Mouse (Mus musculus) left cerebral cortex, adult 11 months (tissue): ENCODE data around the gene Rtn4rl2.
A peak's percentile ranks its signal among the peaks of the same experiment; 100 is the strongest.

Experiments
- DNase-seq: peaks from one replicate; pipeline ENCODE4 v3.0.0; 2022; ENCODE audit warnings: low spot score

The Rtn4rl2 gene

GRCm38 (mm10) chr2:84884611-84885010 is 1.9 kb downstream of the Rtn4rl2 start:
- DNase-seq: no peak

GRCm38 (mm10) chr2:84883942-84884341 is 2.6 kb downstream of the Rtn4rl2 start:
- DNase-seq: no peak

GRCm38 (mm10) chr2:84883530-84883929 is 3.0 kb downstream of the Rtn4rl2 start:
- no peak for DNase-seq

DNA sequence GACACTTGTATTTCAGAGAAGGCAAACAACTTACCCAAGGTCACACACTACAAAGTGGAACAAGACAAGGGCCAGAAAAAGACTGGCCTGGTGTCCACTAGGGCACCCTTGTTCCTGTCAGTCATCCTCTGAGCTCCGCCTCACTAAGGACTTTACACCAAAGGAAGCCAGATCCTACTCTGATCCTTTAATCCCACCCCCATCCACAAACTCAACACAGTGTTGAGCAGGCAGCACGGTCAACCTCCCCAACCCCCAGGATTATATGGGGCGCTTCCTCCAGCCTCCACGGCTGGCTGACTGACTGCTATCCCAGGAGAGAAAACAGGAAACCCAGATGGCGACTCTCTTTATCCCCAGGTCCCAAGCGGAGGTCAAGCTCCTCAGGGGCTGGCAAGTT is 3.4 kb downstream of the Rtn4rl2 start:
- no peak for DNase-seq

GRCm38 (mm10) chr2:84882606-84883005 is 3.9 kb downstream of the Rtn4rl2 start:
- DNase-seq: peak; percentile 65

GRCm38 (mm10) chr2:84880590-84880989 is 5.9 kb downstream of the Rtn4rl2 start:
- DNase-seq: no peak

- DNase-seq: no peak
These were observed 10.7 kb downstream of the Rtn4rl2 start for GRCm38 (mm10) chr2:84875842-84876241.

DNA sequence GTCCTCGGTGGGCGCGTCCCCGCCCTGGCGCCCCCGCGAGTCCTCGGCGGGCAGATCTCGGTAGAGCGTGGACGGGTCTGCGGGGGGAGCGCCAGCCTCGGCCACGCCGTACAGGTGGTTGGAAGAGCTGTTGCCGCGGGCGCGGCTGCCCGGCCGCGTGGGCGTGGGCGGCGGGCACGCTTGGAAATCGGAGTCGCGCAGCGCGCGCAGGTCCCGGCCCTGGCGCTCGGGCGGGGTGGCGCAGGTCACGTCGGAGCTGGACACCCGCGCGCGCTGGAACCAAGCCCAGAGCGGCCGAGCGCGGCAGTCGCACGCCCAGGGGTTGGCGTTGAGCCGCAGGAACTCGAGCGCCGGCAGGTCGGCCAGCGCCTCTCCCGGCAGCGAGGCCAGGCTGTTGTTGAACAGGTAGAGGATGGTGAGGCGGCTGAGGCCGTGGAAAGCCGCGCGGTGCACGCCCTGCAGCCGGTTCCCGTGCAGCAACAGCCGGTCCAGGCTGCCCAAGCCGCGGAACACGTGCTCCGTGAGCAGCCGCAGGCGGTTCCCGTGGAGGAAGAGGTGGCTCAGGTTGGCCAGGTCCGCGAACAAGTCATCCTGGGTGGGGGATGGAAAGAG is 14.3 kb downstream of the Rtn4rl2 start:
- DNase-seq: no peak

DNA sequence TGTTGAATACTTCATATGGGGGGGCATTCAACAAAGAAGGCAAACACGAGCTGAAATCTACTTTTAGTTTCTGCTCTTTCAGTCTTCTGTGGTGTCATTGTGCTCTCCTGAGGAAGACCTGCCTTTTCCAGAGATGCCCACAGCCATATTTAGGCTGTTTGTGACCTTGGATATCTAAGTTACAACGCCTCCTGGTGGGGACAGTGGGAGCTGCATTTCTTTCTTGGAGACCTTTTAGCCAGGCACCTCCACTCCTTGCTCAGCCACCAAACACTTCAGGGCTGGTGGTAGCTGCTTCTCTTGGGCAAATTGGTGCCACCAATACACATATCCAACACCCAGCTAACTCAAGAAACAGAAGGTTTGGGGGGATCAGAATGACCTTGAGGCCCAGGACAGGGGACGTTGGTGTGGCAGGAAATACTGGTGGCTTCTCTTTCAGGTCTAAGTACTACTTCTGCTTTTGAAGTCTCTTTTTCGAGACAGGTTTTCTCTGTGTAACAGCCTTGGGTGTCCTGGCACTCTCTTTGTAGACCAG is 15.8 kb downstream of the Rtn4rl2 start:
- no peak for DNase-seq

- no peak for DNase-seq
These were observed 17.5 kb downstream of the Rtn4rl2 start for GRCm38 (mm10) chr2:84868977-84869376.

DNA sequence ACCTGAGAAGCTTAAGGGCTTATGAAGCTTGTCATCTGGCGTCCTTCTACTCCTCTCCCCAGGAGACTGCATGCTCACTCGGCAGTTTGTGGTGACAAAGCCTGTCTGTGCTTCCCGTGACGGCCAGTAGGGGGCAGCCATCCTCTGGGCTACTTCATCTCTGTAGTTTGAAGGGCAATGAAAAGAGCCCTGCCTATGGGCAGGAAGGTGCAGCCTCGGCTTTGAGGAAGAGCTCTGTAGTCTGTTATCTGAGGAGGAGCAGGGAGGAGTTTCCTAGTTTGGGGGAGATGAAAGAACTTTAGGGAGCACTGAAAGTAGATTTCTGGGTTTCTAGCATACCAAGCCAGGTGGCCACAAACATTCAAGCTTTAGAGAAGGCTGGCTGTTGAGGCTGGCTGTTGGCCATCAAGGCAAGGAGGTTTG is 18.0 kb downstream of the Rtn4rl2 start:
- DNase-seq: no peak

- no peak for DNase-seq
These were observed 20.6 kb downstream of the Rtn4rl2 start for GRCm38 (mm10) chr2:84865616-84866571.

DNA sequence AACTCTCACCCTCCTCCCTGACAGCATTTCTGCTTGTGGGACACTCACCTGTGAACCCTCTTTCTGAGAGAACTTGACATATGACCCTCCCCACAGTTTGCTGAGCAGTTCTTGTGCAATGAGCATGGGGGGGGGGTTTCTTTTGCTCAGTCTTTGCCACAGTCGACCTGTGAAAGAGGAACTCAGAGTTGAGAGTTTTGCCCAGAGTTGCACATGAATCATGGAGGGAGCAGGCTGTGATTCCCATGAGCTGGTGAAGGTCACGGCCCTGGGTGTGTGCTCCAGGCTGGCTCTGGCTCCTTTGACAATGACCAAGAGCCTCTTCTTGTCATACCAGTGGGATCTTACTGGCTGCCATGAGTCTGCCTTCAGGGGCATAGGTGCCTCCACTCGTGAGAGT is 24.3 kb downstream of the Rtn4rl2 start:
- DNase-seq: no peak

GRCm38 (mm10) chr2:84861430-84861829 is 25.1 kb downstream of the Rtn4rl2 start:
- DNase-seq: no peak

- DNase-seq: no peak
These were observed 26.3 kb downstream of the Rtn4rl2 start for GRCm38 (mm10) chr2:84859991-84860780.

DNA sequence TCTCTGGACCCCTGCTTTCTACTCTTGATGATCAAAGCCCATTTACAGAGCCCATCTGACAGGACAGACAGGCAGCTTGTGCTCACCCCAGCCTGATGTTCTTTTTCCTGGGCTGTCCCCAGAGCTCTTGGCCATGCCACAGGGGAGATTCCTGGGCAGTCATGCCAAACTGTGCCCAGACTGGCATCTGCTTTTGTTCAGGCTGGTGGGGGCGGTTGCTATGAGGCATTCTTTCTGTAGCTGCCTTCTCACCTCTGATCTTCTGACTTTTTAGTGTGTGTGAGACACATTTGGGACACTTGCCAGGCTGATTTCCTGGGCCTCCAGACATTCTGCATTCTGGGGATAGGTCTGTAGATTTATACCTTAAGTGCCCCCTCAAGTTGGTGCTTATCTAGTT is 28.0 kb downstream of the Rtn4rl2 start:
- no peak for DNase-seq

DNA sequence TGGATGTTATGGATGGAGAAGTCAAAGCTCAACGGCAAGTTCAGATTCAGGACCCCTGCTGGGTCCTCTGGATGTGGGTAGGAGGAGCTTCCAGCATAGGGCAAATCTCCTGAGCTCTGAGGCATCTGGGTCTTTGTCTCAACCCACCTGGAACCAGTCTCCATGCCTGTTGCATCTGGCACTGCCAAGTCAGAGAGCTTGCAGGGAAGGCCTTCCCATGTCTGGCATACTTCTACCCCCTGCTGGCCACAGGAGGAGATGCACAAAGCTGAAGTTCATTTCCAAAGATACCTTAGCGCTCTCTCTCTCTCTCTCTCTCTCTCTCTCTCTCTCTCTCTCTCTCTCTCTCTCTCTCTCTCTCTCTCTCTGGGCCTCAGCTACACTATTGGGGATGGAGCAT is 30.8 kb downstream of the Rtn4rl2 start:
- no peak for DNase-seq

GRCm38 (mm10) chr2:84851130-84852040 is 35.1 kb downstream of the Rtn4rl2 start:
- DNase-seq: no peak

DNA sequence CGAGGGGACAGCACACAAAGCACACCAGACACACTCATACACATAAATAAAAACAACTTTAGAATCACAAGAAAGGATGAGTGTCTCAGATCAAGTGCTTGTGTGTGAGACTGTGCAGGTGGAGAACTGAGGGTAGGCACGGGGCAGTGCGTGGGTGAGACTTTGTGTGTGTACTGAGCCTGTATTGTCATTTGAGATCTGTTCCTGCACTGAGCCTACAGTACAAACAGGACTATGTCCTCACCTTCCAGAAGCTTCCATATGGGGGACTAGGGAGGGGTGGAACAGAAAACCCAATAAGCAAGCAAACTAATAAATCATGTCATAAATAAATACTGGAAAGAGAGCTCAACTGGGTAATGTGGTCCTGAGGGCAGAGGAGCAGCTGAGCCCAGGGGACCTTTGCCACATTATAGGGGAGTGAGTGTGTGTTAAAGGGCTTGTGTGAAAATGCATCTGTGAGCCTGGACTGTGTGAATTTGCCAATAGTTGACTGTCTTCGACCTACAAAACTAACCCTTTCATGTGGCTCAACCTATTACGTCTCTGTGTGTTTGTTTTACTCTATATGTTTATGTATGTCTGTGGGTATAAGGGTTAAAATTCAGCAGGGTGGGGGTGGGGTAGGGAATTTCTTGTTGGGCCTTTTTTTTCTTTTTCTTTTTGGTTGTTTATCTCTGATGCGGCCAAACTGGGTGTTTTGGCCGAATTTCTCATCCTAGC is 35.9 kb downstream of the Rtn4rl2 start:
- no peak for DNase-seq

DNA sequence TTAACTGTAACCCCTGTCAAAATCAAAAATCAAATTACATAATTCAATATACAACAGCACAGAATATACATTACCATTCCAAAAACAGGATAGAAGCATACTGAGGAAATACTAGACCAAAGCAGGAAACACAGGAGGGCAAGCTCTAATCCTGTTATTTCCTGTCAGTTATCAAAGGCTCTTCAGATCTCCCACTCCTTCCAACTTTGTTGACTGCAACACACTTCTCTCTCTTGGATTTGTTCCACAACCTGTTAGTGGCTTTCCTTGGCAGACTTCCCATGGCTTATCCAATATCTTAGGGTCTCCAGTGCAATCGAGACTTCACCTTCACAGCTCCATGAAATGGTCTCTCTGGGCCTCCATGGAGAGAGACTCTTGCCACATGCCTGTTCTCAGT is 41.3 kb downstream of the Rtn4rl2 start:
- DNase-seq: no peak

DNA sequence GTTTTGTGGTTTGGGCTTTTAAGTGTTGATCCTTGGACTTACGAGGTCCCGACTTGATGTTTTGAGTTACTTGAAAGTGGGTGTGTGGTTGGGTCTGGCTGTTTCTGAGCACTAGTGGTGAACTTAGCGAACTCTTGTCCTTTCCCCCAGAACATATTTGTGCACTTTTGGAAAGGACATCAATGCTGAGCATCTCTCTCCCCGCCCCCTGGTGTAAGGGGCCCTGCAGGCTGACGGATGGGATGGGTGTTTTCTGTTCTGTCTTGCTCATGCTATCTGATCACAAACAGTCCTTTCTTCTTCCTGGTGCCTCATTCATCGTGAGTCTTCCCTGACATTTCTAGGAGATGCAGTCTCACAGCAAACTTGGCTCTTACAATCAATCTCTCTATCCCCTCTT is 42.9 kb downstream of the Rtn4rl2 start:
- DNase-seq: no peak
